Mouse (Mus musculus) ES-Bruce4 (cell line): ENCODE measurements around the gene Rbfox3.

Source experiments
- CTCF ChIP-seq: IDR thresholded peaks from one replicate; pipeline ENCODE4 v1.8.1; 2011; ENCODE audit warnings: low read depth, low read length
- POLR2A ChIP-seq: IDR thresholded peaks from one replicate; pipeline ENCODE4 v1.8.1; 2011; ENCODE audit warnings: low read length; ENCODE audit not compliant: insufficient read depth

DNA sequence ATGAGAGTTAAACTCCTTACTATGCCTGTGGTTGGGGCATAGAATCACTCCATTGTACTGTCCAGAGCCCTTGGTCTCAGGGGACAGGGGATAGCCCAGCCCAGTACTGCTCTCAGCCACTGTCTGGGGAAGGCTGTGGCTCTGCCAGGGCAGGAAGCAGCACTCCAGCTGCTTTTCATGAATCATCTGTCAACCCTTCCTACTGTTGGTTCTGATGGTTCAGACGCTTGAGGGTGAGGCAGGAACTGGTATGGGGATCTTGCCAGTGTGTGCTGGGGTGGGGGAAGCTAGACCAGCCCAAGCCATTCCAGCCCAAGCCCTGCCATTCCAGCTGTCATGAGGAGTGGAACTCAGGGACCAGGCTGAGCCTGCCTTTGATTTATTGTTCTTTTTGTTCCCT, 243.5 kb downstream of the Rbfox3 start:
- TF ChIP-seq CTCF (no peak), POLR2A (no peak)
